Mouse (Mus musculus) small intestine, adult 2 months (tissue): ENCODE data around the gene Cdkn2d. TPM values are rescaled to one million over a fixed set of nuclear protein-coding genes. Genes with fewer than 3 reads are reported as not detected.

Source experiments
- H3K27ac ChIP-seq: fragments of 200-500 bp; 2 replicates; pipeline ENCODE4 v1.5.1; 2012; ENCODE audit warnings: low read depth, low read length, control low read depth, inconsistent platforms; ENCODE audit not compliant: insufficient read depth
- H3K27me3 ChIP-seq: fragments of 200-500 bp; 2 replicates; pipeline ENCODE4 v1.6.1; 2012; ENCODE audit warnings: mild to moderate bottlenecking, moderate library complexity, low read length, inconsistent platforms; ENCODE audit not compliant: control insufficient read depth, insufficient read depth
- H3K36me3 ChIP-seq: fragments of 200-500 bp; 2 replicates; pipeline ENCODE4 v1.6.1; 2012; ENCODE audit warnings: mild to moderate bottlenecking, low read length, control low read depth, inconsistent platforms; ENCODE audit not compliant: control insufficient read depth, insufficient read depth
- H3K4me1 ChIP-seq: fragments of 200-500 bp; 2 replicates; pipeline ENCODE4 v1.6.1; 2012; ENCODE audit warnings: low read length, inconsistent platforms, mixed read lengths; ENCODE audit not compliant: control insufficient read depth, insufficient read depth, insufficient read length
- H3K4me3 ChIP-seq: fragments of 200-500 bp; 2 replicates; pipeline ENCODE4 v1.5.1; 2012; ENCODE audit warnings: low read depth, mild to moderate bottlenecking, control low read depth, inconsistent platforms, low read length, moderate library complexity
- CTCF ChIP-seq: fragments of 200-500 bp; IDR thresholded peaks from 2 replicates; pipeline ENCODE4 v1.5.1; 2012; ENCODE audit warnings: low read depth, mild to moderate bottlenecking, control low read depth, inconsistent platforms, low read length, moderate library complexity, mixed read lengths; ENCODE audit not compliant: insufficient replicate concordance, insufficient read length; ENCODE audit errors: extremely low read depth
- POLR2A ChIP-seq: fragments of 200-500 bp; IDR thresholded peaks from 2 replicates; pipeline ENCODE4 v1.6.1; 2012; ENCODE audit warnings: low read depth, mild to moderate bottlenecking, control low read depth, inconsistent platforms, low read length, moderate library complexity
- WGBS: fragments of 180-500 bp; shearing (Covaris S2); methylation state at CpG from one replicate; pipeline ENCODE4 v1.1.7; 2018; 5-methylcytosine and 5-hydroxymethylcytosine counted together
- polyA plus RNA-seq: library from polyadenylated mRNA; depleted of rRNA; stranded (reverse); fragments of >200 nt; gene quantifications from 2 replicates; pipeline ENCODE4 v1.2.3, GENCODE M21; 2012

Cdkn2d gene
- polyA plus RNA-seq, 1 experiment, result 27.1 TPM

- H3K4me3 ChIP-seq, result peak overlapping the region; percentile 76
- peak overlapping the region; percentile 67 for H3K27ac ChIP-seq
- no peaks in the 10 kb centered on the region for H3K27me3 ChIP-seq
- WGBS, result 73% methylated on average over 13 of the region's 13 CpGs
- no peak for TF ChIP-seq CTCF
- no peak for TF ChIP-seq POLR2A
- peaks cover 9% of the 10 kb centered on the region for H3K4me1 ChIP-seq
- peaks cover 4% of the 10 kb centered on the region; the same call in 1 of the 2 replicates for H3K36me3 ChIP-seq
Observed at GRCm38 (mm10) chr9:21288404-21289336, 2.5 kb downstream of the Cdkn2d start.

GRCm38 (mm10) chr9:21287571-21288402 is 3.4 kb downstream of the Cdkn2d start, which contains the start of gene Kri1:
Gene Kri1, minus strand, starts transcription at chr9:21287969.
- H3K4me1 ChIP-seq, result peaks cover 9% of the 10 kb centered on the region
- peaks cover 7% of the 10 kb centered on the region; the same call in 1 of the 2 replicates for H3K36me3 ChIP-seq
- H3K4me3 ChIP-seq, result peak within 1 kb of the TSS; percentile 76
- no peaks in the 10 kb centered on the region for H3K27me3 ChIP-seq
- TF ChIP-seq CTCF (no peak), POLR2A (peak; percentile 40)
- WGBS, result under 1% methylated on average over 59 of the region's 59 CpGs
- peak within 1 kb of the TSS; percentile 67 for H3K27ac ChIP-seq

- no peaks in the 10 kb centered on the region for H3K27me3 ChIP-seq
- TF ChIP-seq POLR2A, result no peak
- H3K4me1 ChIP-seq, result peaks cover 9% of the 10 kb centered on the region
- peaks cover 14% of the 10 kb centered on the region for H3K36me3 ChIP-seq
- 30% methylated on average over 3 of the region's 3 CpGs for WGBS
- H3K27ac ChIP-seq, result no peak overlapping the region
- no peak overlapping the region for H3K4me3 ChIP-seq
Observed at GRCm38 (mm10) chr9:21286753-21287152, 4.5 kb downstream of the Cdkn2d start.

GRCm38 (mm10) chr9:21283994-21284393 is 7.2 kb downstream of the Cdkn2d start:
- Histone ChIP-seq H3K4me3 (no peak overlapping the region), H3K4me1 (peaks cover 8% of the 10 kb centered on the region), H3K27me3 (no peaks in the 10 kb centered on the region), H3K36me3 (peaks cover 37% of the 10 kb centered on the region), H3K27ac (no peak overlapping the region)
- TF ChIP-seq CTCF (no peak), POLR2A (no peak)
- WGBS, result 63% methylated on average over 3 of the region's 3 CpGs

GRCm38 (mm10) chr9:21283591-21283990 is 7.6 kb downstream of the Cdkn2d start:
- TF ChIP-seq POLR2A (no peak), CTCF (no peak)
- peaks cover 40% of the 10 kb centered on the region for H3K36me3 ChIP-seq
- no peak overlapping the region for H3K27ac ChIP-seq
- H3K27me3 ChIP-seq, result no peaks in the 10 kb centered on the region
- H3K4me3 ChIP-seq, result no peak overlapping the region
- WGBS, result 90% methylated on average over 5 of the region's 5 CpGs
- H3K4me1 ChIP-seq, result peaks cover 5% of the 10 kb centered on the region

- TF ChIP-seq POLR2A (no peak), CTCF (no peak)
- Histone ChIP-seq H3K27me3 (no peaks in the 10 kb centered on the region), H3K4me3 (no peak overlapping the region), H3K27ac (no peak overlapping the region), H3K36me3 (peaks cover 70% of the 10 kb centered on the region), H3K4me1 (no peaks in the 10 kb centered on the region)
- WGBS, result 90% methylated on average over 5 of the region's 5 CpGs
Observed at GRCm38 (mm10) chr9:21277776-21278175, 13.4 kb downstream of the Cdkn2d start.

- Histone ChIP-seq H3K4me1 (no peaks in the 10 kb centered on the region), H3K4me3 (no peak overlapping the region), H3K36me3 (peaks cover 72% of the 10 kb centered on the region), H3K27me3 (no peaks in the 10 kb centered on the region), H3K27ac (no peak overlapping the region)
- WGBS, result 81% methylated on average over 8 of the region's 8 CpGs
- no peak for TF ChIP-seq CTCF
- TF ChIP-seq POLR2A, result no peak
Observed at GRCm38 (mm10) chr9:21276307-21276706, 14.9 kb downstream of the Cdkn2d start.
